Mouse (Mus musculus) kidney, postnatal 14 days (tissue): ENCODE measurements at regions not wholly inside any gene's neighbourhood (a gene's known extent, or its start where the extent isn't known, plus 50 kb on each side); places are given as distances from the start of the nearest gene placed in this dataset.

Experiments used
- DNase-seq: peaks from one replicate; pipeline ENCODE4 v3.0.0; 2022; ENCODE audit warnings: mixed read lengths

- DNase-seq: peak; percentile 15
Observed at GRCm38 (mm10) chrX:12375796-12376195, 211.8 kb upstream of the Atp6ap2 start.

GRCm38 (mm10) chrX:12376238-12376980, 211.2 kb upstream of the Atp6ap2 start:
- DNase-seq: no peak

- no peak for DNase-seq
Observed at GRCm38 (mm10) chrX:12377441-12377840, 210.2 kb upstream of the Atp6ap2 start.

- DNase-seq: no peak
Observed at GRCm38 (mm10) chrX:12392145-12392825, 195.3 kb upstream of the Atp6ap2 start.

GRCm38 (mm10) chrX:12409319-12409718, 178.3 kb upstream of the Atp6ap2 start:
- DNase-seq: no peak

- DNase-seq: no peak
Observed at GRCm38 (mm10) chrX:12425566-12425965, 162.0 kb upstream of the Atp6ap2 start.

- DNase-seq: no peak
Observed at GRCm38 (mm10) chrX:12426664-12427063, 160.9 kb upstream of the Atp6ap2 start.

- DNase-seq: no peak
Observed at GRCm38 (mm10) chrX:12432289-12432688, 155.3 kb upstream of the Atp6ap2 start.

- no peak for DNase-seq
Observed at GRCm38 (mm10) chrX:12435656-12436055, 151.9 kb upstream of the Atp6ap2 start.

GRCm38 (mm10) chrX:12436106-12436505, 151.5 kb upstream of the Atp6ap2 start:
- DNase-seq: no peak

GRCm38 (mm10) chrX:12439447-12439846, 148.2 kb upstream of the Atp6ap2 start:
- DNase-seq: no peak

- no peak for DNase-seq
Observed at GRCm38 (mm10) chrX:12443794-12444193, 143.8 kb upstream of the Atp6ap2 start.

GRCm38 (mm10) chrX:12445093-12445492, 142.5 kb upstream of the Atp6ap2 start:
- no peak for DNase-seq

GRCm38 (mm10) chrX:12447962-12448361, 139.6 kb upstream of the Atp6ap2 start:
- no peak for DNase-seq

- no peak for DNase-seq
Observed at GRCm38 (mm10) chrX:12449688-12450087, 137.9 kb upstream of the Atp6ap2 start.

- DNase-seq: no peak
Observed at GRCm38 (mm10) chrX:12452979-12453769, 134.4 kb upstream of the Atp6ap2 start.

- no peak for DNase-seq
Observed at GRCm38 (mm10) chrX:12461657-12462056, 125.9 kb upstream of the Atp6ap2 start.

GRCm38 (mm10) chrX:12462936-12463647, 124.5 kb upstream of the Atp6ap2 start:
- DNase-seq: no peak

GRCm38 (mm10) chrX:12466312-12466711, 121.3 kb upstream of the Atp6ap2 start:
- DNase-seq: peak; percentile 24

- DNase-seq: peak; percentile 29
Observed at GRCm38 (mm10) chrX:12466897-12467296, 120.7 kb upstream of the Atp6ap2 start.

GRCm38 (mm10) chrX:12467528-12468179, 119.9 kb upstream of the Atp6ap2 start:
- DNase-seq: peak; percentile 37

GRCm38 (mm10) chrX:12472296-12472695, 115.3 kb upstream of the Atp6ap2 start:
- DNase-seq: no peak
